Mouse (Mus musculus) brain, embryonic 14.5 days (tissue): ENCODE data around the gene Tmcc3.

Source experiments
- CTCF ChIP-seq: fragments of 200-500 bp; IDR thresholded peaks from 2 replicates; pipeline ENCODE4 v1.5.1; 2012; ENCODE audit warnings: inconsistent platforms, mild to moderate bottlenecking, moderate library complexity, borderline replicate concordance; ENCODE audit not compliant: insufficient read depth, insufficient read length; ENCODE audit errors: extremely low read depth
- POLR2A ChIP-seq: fragments of 200-500 bp; IDR thresholded peaks from 2 replicates; pipeline ENCODE4 v1.6.1; 2012; ENCODE audit warnings: mild to moderate bottlenecking, inconsistent platforms, borderline replicate concordance; ENCODE audit not compliant: poor library complexity, insufficient read depth, insufficient read length, severe bottlenecking; ENCODE audit errors: extremely low read depth

- no peak for TF ChIP-seq CTCF
- no peak for TF ChIP-seq POLR2A
Measured at GRCm38 (mm10) chr10:94445192-94445591, 133.4 kb downstream of the Tmcc3 start.
